Mouse (Mus musculus): ENCODE data around the gene Tprkb. TPM values are rescaled to one million over a fixed set of nuclear protein-coding genes. Genes with fewer than 3 reads are reported as not detected.
"Not testable (repeated sequence)": the region's sequence is repeated elsewhere in the genome, so short reads cannot be mapped to it uniquely, and the experiment has no call there.

The Tprkb gene
- polyA plus RNA-seq, 1 experiment = 16.0 TPM

GRCm38 (mm10) chr6:85916596-85916995 is 4.9 kb downstream of the Tprkb start:
- Histone ChIP-seq H3K27me3 (ENCODE audit: control insufficient read depth, insufficient read depth, low read length) (no peaks in the 10 kb centered on the region), H3K4me1 (ENCODE audit: control insufficient read depth, insufficient read depth, insufficient read length, low read length) (peaks cover 6% of the 10 kb centered on the region; the same call in 1 of the 2 replicates), H3K27ac (ENCODE audit: insufficient read depth, low read depth, low read length) (peak overlapping the region; percentile 97), H3K36me3 (ENCODE audit: control insufficient read depth, insufficient read depth, low read length) (peaks cover 12% of the 10 kb centered on the region), H3K4me3 (ENCODE audit: low read depth, low read length) (peak overlapping the region; percentile 78; the same call in 1 of the 2 replicates)
- TF ChIP-seq POLR2A (IDR thresholded peaks at IDR 0.05; ENCODE audit: low read depth, low read length) (no peak), CTCF (IDR thresholded peaks at IDR 0.05; ENCODE audit: extremely low read depth, insufficient read length, insufficient replicate concordance, low read depth, low read length) (no peak)
- 30% methylated on average over 6 of the region's 6 CpGs for WGBS

DNA sequence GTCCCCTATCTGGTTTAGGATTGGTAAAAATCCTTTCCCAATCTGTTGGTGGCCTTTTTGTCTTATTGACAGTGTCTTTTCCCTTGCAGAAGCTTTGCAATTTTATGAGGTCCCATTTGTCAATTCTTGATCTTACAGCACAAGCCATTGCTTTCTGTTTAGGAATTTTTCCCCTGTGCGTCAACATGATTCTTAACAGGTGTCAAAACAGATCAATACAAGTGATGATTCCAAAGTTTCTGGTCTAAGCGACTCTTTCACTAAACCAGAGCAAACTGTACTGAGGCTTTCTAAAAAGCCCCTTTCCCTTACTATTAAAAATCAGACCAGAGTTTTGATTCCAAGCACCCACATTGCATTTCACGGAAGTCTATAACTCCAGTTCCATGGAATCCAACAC is 6.7 kb downstream of the Tprkb start:
- not testable (repeated sequence) for H3K27me3 ChIP-seq (ENCODE audit: control insufficient read depth, insufficient read depth, low read length); H3K4me3 ChIP-seq (ENCODE audit: low read depth, low read length); H3K4me1 ChIP-seq (ENCODE audit: control insufficient read depth, insufficient read depth, insufficient read length, low read length); H3K27ac ChIP-seq (ENCODE audit: insufficient read depth, low read depth, low read length)
- H3K36me3 ChIP-seq (ENCODE audit: control insufficient read depth, insufficient read depth, low read length) = peaks cover 25% of the 10 kb centered on the region
- WGBS = 90% methylated on average over 3 of the region's 3 CpGs

DNA sequence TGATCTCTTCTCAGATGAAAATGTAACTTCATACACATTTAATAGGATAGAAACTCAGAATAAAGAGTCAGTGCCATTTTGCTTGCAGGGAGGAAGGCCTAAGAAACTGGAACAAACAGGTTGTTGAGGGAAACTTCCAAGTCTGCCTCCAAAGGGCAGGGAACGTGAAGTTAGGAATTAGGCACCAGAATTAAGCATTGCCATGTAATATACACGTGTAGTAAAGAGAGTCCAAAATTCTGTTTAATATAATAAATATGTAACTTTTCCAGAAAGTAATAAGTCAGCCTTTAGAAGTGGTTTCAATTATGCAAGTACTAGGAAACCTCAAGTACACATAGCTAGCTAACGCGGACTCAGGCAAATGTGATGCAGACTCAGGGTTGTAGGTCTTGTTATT is 7.7 kb downstream of the Tprkb start:
- H3K4me3 ChIP-seq (ENCODE audit: low read depth, low read length) = no peak overlapping the region
- no peak overlapping the region for H3K27ac ChIP-seq (ENCODE audit: insufficient read depth, low read depth, low read length)
- H3K36me3 ChIP-seq (ENCODE audit: control insufficient read depth, insufficient read depth, low read length) = peaks cover 33% of the 10 kb centered on the region
- H3K27me3 ChIP-seq (ENCODE audit: control insufficient read depth, insufficient read depth, low read length) = no peaks in the 10 kb centered on the region
- no peak for TF ChIP-seq POLR2A (IDR thresholded peaks at IDR 0.05; ENCODE audit: low read depth, low read length)
- no peak for TF ChIP-seq CTCF (IDR thresholded peaks at IDR 0.05; ENCODE audit: extremely low read depth, insufficient read length, insufficient replicate concordance, low read depth, low read length)
- H3K4me1 ChIP-seq (ENCODE audit: control insufficient read depth, insufficient read depth, insufficient read length, low read length) = peaks cover 2% of the 10 kb centered on the region; the same call in 1 of the 2 replicates
- WGBS = 88% methylated on average over 4 of the region's 4 CpGs

DNA sequence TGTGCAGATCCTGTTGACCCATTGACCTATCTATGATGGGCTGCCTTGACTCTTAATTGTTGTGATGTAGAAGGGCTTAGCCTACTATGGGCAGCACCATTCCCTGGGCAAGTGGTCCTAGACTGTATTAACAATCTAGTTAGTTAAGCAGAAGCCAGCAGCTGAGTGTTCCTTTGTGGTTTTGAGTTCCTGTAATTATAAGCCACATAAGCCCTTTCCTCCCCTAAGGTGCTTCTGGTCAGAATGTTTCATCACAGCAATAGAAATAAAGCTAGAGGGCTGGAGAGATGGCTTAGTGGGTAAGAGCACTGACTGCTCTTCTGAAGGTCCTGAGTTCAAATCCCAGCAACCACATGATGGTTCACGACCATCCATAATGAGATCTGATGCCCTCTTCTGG is 12.0 kb downstream of the Tprkb start:
- Histone ChIP-seq H3K4me1 (ENCODE audit: control insufficient read depth, insufficient read depth, insufficient read length, low read length) (peaks cover 10% of the 10 kb centered on the region; the same call in 1 of the 2 replicates), H3K27me3 (ENCODE audit: control insufficient read depth, insufficient read depth, low read length) (no peaks in the 10 kb centered on the region), H3K27ac (ENCODE audit: insufficient read depth, low read depth, low read length) (no peak overlapping the region), H3K36me3 (ENCODE audit: control insufficient read depth, insufficient read depth, low read length) (peaks cover 62% of the 10 kb centered on the region), H3K4me3 (ENCODE audit: low read depth, low read length) (no peak overlapping the region)
- 98% methylated on average over 1 of the region's 1 CpGs for WGBS
- no peak for TF ChIP-seq POLR2A (IDR thresholded peaks at IDR 0.05; ENCODE audit: low read depth, low read length)
- TF ChIP-seq CTCF (IDR thresholded peaks at IDR 0.05; ENCODE audit: extremely low read depth, insufficient read length, insufficient replicate concordance, low read depth, low read length) = no peak

GRCm38 (mm10) chr6:85926709-85927108 is 15.0 kb downstream of the Tprkb start:
- Histone ChIP-seq H3K27me3 (ENCODE audit: control insufficient read depth, insufficient read depth, low read length) (no peaks in the 10 kb centered on the region), H3K27ac (ENCODE audit: insufficient read depth, low read depth, low read length) (peak overlapping the region; percentile 54; the same call in 1 of the 2 replicates), H3K4me1 (ENCODE audit: control insufficient read depth, insufficient read depth, insufficient read length, low read length) (peaks cover 24% of the 10 kb centered on the region; the same call in 1 of the 2 replicates), H3K36me3 (ENCODE audit: control insufficient read depth, insufficient read depth, low read length) (peaks cover 67% of the 10 kb centered on the region), H3K4me3 (ENCODE audit: low read depth, low read length) (no peak overlapping the region)
- 50% methylated on average over 1 of the region's 1 CpGs for WGBS
- TF ChIP-seq POLR2A (IDR thresholded peaks at IDR 0.05; ENCODE audit: low read depth, low read length) (no peak), CTCF (IDR thresholded peaks at IDR 0.05; ENCODE audit: extremely low read depth, insufficient read length, insufficient replicate concordance, low read depth, low read length) (no peak)

GRCm38 (mm10) chr6:85927476-85928464 is 16.1 kb downstream of the Tprkb start:
- 56% methylated on average over 9 of the region's 9 CpGs for WGBS
- Histone ChIP-seq H3K4me1 (ENCODE audit: control insufficient read depth, insufficient read depth, insufficient read length, low read length) (peaks cover 24% of the 10 kb centered on the region; the same call in 1 of the 2 replicates), H3K36me3 (ENCODE audit: control insufficient read depth, insufficient read depth, low read length) (peaks cover 59% of the 10 kb centered on the region), H3K27ac (ENCODE audit: insufficient read depth, low read depth, low read length) (peak overlapping the region; percentile 85), H3K27me3 (ENCODE audit: control insufficient read depth, insufficient read depth, low read length) (no peaks in the 10 kb centered on the region), H3K4me3 (ENCODE audit: low read depth, low read length) (no peak overlapping the region)
- TF ChIP-seq CTCF (IDR thresholded peaks at IDR 0.05; ENCODE audit: extremely low read depth, insufficient read length, insufficient replicate concordance, low read depth, low read length) = no peak
- TF ChIP-seq POLR2A (IDR thresholded peaks at IDR 0.05; ENCODE audit: low read depth, low read length) = no peak

DNA sequence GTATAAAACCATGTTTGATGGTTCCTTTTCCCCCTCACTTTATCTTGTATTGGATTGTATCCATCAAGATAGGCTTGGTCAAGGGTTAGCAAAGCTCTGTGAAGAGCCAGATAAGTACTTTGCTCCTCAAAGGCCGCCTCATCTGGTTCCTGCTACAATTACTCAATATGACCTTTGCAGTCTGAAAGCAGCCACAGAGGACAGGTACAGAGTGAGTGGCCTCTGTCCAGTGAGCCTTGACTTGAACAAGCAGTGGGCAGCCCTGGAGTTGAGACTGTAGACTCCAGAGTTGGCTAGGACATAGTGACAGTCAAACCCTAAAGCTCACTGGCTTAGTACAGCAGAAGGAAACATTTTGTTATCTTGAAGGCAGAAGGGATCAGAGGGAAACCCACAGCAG is 17.6 kb downstream of the Tprkb start:
- H3K4me3 ChIP-seq (ENCODE audit: low read depth, low read length) = no peak overlapping the region
- H3K4me1 ChIP-seq (ENCODE audit: control insufficient read depth, insufficient read depth, insufficient read length, low read length) = peaks cover 24% of the 10 kb centered on the region; the same call in 1 of the 2 replicates
- no peaks in the 10 kb centered on the region for H3K27me3 ChIP-seq (ENCODE audit: control insufficient read depth, insufficient read depth, low read length)
- TF ChIP-seq POLR2A (IDR thresholded peaks at IDR 0.05; ENCODE audit: low read depth, low read length) (no peak), CTCF (IDR thresholded peaks at IDR 0.05; ENCODE audit: extremely low read depth, insufficient read length, insufficient replicate concordance, low read depth, low read length) (no peak)
- WGBS = 30% methylated on average over 1 of the region's 1 CpGs
- peak overlapping the region; percentile 99 for H3K27ac ChIP-seq (ENCODE audit: insufficient read depth, low read depth, low read length)
- H3K36me3 ChIP-seq (ENCODE audit: control insufficient read depth, insufficient read depth, low read length) = peaks cover 48% of the 10 kb centered on the region

Measured in small intestine, adult 2 months (tissue).